Mouse (Mus musculus): ENCODE measurements at regions not wholly inside any gene's neighbourhood (a gene's known extent, or its start where the extent isn't known, plus 50 kb on each side); places are given as distances from the start of the nearest gene placed in this dataset.

- H3K9me3 ChIP-seq (replicated peaks), result peaks cover 77% of the 10 kb centered on the region
- DNase-seq (ENCODE audit: low spot score) (no peak), ATAC-seq (ENCODE audit: extremely low read depth, insufficient number of reproducible peaks, low FRiP score, poor library complexity, severe bottlenecking) (no peak)
- TF ChIP-seq GATA1 (IDR thresholded peaks at IDR 0.05; ENCODE audit: borderline replicate concordance, low read length) (no peak), GATA2 (IDR thresholded peaks at IDR 0.05; ENCODE audit: borderline replicate concordance, low read depth, low read length) (no peak), CTCF (IDR thresholded peaks at IDR 0.05; ENCODE audit: low read depth, low read length) (no peak), TAL1 (conservative IDR thresholded peaks at IDR 0.05; ENCODE audit: low read depth, low read length) (no peak)
- H3K4me3 ChIP-seq (ENCODE audit: low read depth, low read length), result no peak overlapping the region
- H3K4me1 ChIP-seq (ENCODE audit: insufficient read depth, low read depth, low read length), result no peaks in the 10 kb centered on the region
- H3K36me3 ChIP-seq (replicated peaks), result no peaks in the 10 kb centered on the region
- H3K27me3 ChIP-seq (ENCODE audit: insufficient read depth, low read length), result no peaks in the 10 kb centered on the region
Observed at GRCm38 (mm10) chr1:90478839-90479238, 123.9 kb upstream of the Cops8 start.

GRCm38 (mm10) chr1:90481247-90481646 lies 121.5 kb upstream of the Cops8 start:
- no peak for TF ChIP-seq GATA2 (IDR thresholded peaks at IDR 0.05; ENCODE audit: borderline replicate concordance, low read depth, low read length)
- no peak for TF ChIP-seq POLR2AphosphoS5 (IDR thresholded peaks at IDR 0.05; ENCODE audit: insufficient replicate concordance, low read depth, low read length)
- no peak for TF ChIP-seq TAL1 (conservative IDR thresholded peaks at IDR 0.05; ENCODE audit: low read depth, low read length)
- TF ChIP-seq GATA1 (IDR thresholded peaks at IDR 0.05; ENCODE audit: borderline replicate concordance, low read length), result no peak
- no peak for TF ChIP-seq CTCF (IDR thresholded peaks at IDR 0.05; ENCODE audit: low read depth, low read length)
- Histone ChIP-seq H3K4me1 (ENCODE audit: insufficient read depth, low read depth, low read length) (no peaks in the 10 kb centered on the region), H3K4me3 (ENCODE audit: low read depth, low read length) (no peak overlapping the region), H3K36me3 (replicated peaks) (no peaks in the 10 kb centered on the region), H3K9me3 (replicated peaks) (peaks cover 80% of the 10 kb centered on the region), H3K27me3 (ENCODE audit: insufficient read depth, low read length) (no peaks in the 10 kb centered on the region)
- ATAC-seq (ENCODE audit: extremely low read depth, insufficient number of reproducible peaks, low FRiP score, poor library complexity, severe bottlenecking), result no peak
- DNase-seq (ENCODE audit: low spot score), result no peak

- ATAC-seq (ENCODE audit: extremely low read depth, insufficient number of reproducible peaks, low FRiP score, poor library complexity, severe bottlenecking) (no peak), DNase-seq (ENCODE audit: low spot score) (no peak)
- Histone ChIP-seq H3K27me3 (ENCODE audit: insufficient read depth, low read length) (no peaks in the 10 kb centered on the region), H3K36me3 (replicated peaks) (no peaks in the 10 kb centered on the region), H3K4me3 (ENCODE audit: low read depth, low read length) (no peak overlapping the region), H3K4me1 (ENCODE audit: insufficient read depth, low read depth, low read length) (no peaks in the 10 kb centered on the region), H3K9me3 (replicated peaks) (peaks cover 80% of the 10 kb centered on the region)
- no peak for TF ChIP-seq TAL1 (conservative IDR thresholded peaks at IDR 0.05; ENCODE audit: low read depth, low read length)
- no peak for TF ChIP-seq POLR2AphosphoS5 (IDR thresholded peaks at IDR 0.05; ENCODE audit: insufficient replicate concordance, low read depth, low read length)
- no peak for TF ChIP-seq CTCF (IDR thresholded peaks at IDR 0.05; ENCODE audit: low read depth, low read length)
- TF ChIP-seq GATA1 (IDR thresholded peaks at IDR 0.05; ENCODE audit: borderline replicate concordance, low read length), result no peak
- no peak for TF ChIP-seq GATA2 (IDR thresholded peaks at IDR 0.05; ENCODE audit: borderline replicate concordance, low read depth, low read length)
Observed at GRCm38 (mm10) chr1:90481708-90482107, 121.1 kb upstream of the Cops8 start.

DNA sequence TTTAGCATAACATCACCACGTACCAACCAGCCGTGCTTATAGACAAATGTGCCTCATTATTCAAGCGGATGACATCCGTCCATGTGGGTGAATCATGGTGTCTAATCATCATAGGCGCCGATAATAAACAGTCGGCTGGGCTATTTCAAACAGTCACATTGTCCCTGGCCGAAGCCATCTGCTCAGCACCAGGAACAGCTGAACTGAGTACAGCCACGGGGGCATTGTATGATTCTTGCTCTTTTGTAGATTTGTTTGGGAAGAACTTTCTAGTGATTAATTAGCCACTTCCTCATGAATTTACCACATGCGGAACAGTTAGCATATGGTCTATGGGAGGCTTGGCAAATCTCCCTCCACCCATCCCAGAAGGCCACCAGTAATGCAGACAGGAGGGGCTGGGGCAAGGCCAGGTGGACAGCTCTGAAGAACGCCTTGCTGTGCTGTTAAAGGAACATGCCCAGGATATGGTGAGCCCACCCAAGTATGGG lies 116.4 kb upstream of the Cops8 start:
- Histone ChIP-seq H3K36me3 (replicated peaks) (no peaks in the 10 kb centered on the region), H3K9me3 (replicated peaks) (peaks cover 84% of the 10 kb centered on the region), H3K4me3 (ENCODE audit: low read depth, low read length) (no peak overlapping the region), H3K4me1 (ENCODE audit: insufficient read depth, low read depth, low read length) (no peaks in the 10 kb centered on the region), H3K27me3 (ENCODE audit: insufficient read depth, low read length) (no peaks in the 10 kb centered on the region)
- no peak for ATAC-seq (ENCODE audit: extremely low read depth, insufficient number of reproducible peaks, low FRiP score, poor library complexity, severe bottlenecking)
- no peak for DNase-seq (ENCODE audit: low spot score)
- TF ChIP-seq TAL1 (conservative IDR thresholded peaks at IDR 0.05; ENCODE audit: low read depth, low read length) (no peak), GATA2 (IDR thresholded peaks at IDR 0.05; ENCODE audit: borderline replicate concordance, low read depth, low read length) (no peak)

- ATAC-seq (ENCODE audit: extremely low read depth, insufficient number of reproducible peaks, low FRiP score, poor library complexity, severe bottlenecking) (no peak), DNase-seq (ENCODE audit: low spot score) (no peak)
- Histone ChIP-seq H3K4me1 (ENCODE audit: insufficient read depth, low read depth, low read length) (no peaks in the 10 kb centered on the region), H3K36me3 (replicated peaks) (no peaks in the 10 kb centered on the region), H3K4me3 (ENCODE audit: low read depth, low read length) (no peak overlapping the region), H3K9me3 (replicated peaks) (peaks cover 78% of the 10 kb centered on the region), H3K27me3 (ENCODE audit: insufficient read depth, low read length) (no peaks in the 10 kb centered on the region)
- no peak for TF ChIP-seq GATA1 (IDR thresholded peaks at IDR 0.05; ENCODE audit: borderline replicate concordance, low read length)
- no peak for TF ChIP-seq TAL1 (conservative IDR thresholded peaks at IDR 0.05; ENCODE audit: low read depth, low read length)
- no peak for TF ChIP-seq CTCF (IDR thresholded peaks at IDR 0.05; ENCODE audit: low read depth, low read length)
- no peak for TF ChIP-seq GATA2 (IDR thresholded peaks at IDR 0.05; ENCODE audit: borderline replicate concordance, low read depth, low read length)
- TF ChIP-seq POLR2AphosphoS5 (IDR thresholded peaks at IDR 0.05; ENCODE audit: insufficient replicate concordance, low read depth, low read length), result no peak
Observed at GRCm38 (mm10) chr1:90487886-90488285, 114.9 kb upstream of the Cops8 start.

GRCm38 (mm10) chr1:90488991-90489390 lies 113.8 kb upstream of the Cops8 start:
- H3K27me3 ChIP-seq (ENCODE audit: insufficient read depth, low read length), result no peaks in the 10 kb centered on the region
- H3K9me3 ChIP-seq (replicated peaks), result peaks cover 78% of the 10 kb centered on the region
- H3K4me1 ChIP-seq (ENCODE audit: insufficient read depth, low read depth, low read length), result no peaks in the 10 kb centered on the region
- H3K4me3 ChIP-seq (ENCODE audit: low read depth, low read length), result no peak overlapping the region
- ATAC-seq (ENCODE audit: extremely low read depth, insufficient number of reproducible peaks, low FRiP score, poor library complexity, severe bottlenecking) (no peak), DNase-seq (ENCODE audit: low spot score) (no peak)
- H3K36me3 ChIP-seq (replicated peaks), result no peaks in the 10 kb centered on the region
- TF ChIP-seq TAL1 (conservative IDR thresholded peaks at IDR 0.05; ENCODE audit: low read depth, low read length) (no peak), CTCF (IDR thresholded peaks at IDR 0.05; ENCODE audit: low read depth, low read length) (no peak), POLR2AphosphoS5 (IDR thresholded peaks at IDR 0.05; ENCODE audit: insufficient replicate concordance, low read depth, low read length) (no peak), GATA1 (IDR thresholded peaks at IDR 0.05; ENCODE audit: borderline replicate concordance, low read length) (no peak), GATA2 (IDR thresholded peaks at IDR 0.05; ENCODE audit: borderline replicate concordance, low read depth, low read length) (no peak)

GRCm38 (mm10) chr1:90490335-90490734 lies 112.4 kb upstream of the Cops8 start:
- Histone ChIP-seq H3K27me3 (ENCODE audit: insufficient read depth, low read length) (no peaks in the 10 kb centered on the region), H3K4me3 (ENCODE audit: low read depth, low read length) (no peak overlapping the region), H3K9me3 (replicated peaks) (peaks cover 76% of the 10 kb centered on the region), H3K36me3 (replicated peaks) (no peaks in the 10 kb centered on the region), H3K4me1 (ENCODE audit: insufficient read depth, low read depth, low read length) (no peaks in the 10 kb centered on the region)
- DNase-seq (ENCODE audit: low spot score), result no peak
- ATAC-seq (ENCODE audit: extremely low read depth, insufficient number of reproducible peaks, low FRiP score, poor library complexity, severe bottlenecking), result no peak
- TF ChIP-seq TAL1 (conservative IDR thresholded peaks at IDR 0.05; ENCODE audit: low read depth, low read length) (no peak), CTCF (IDR thresholded peaks at IDR 0.05; ENCODE audit: low read depth, low read length) (no peak), GATA2 (IDR thresholded peaks at IDR 0.05; ENCODE audit: borderline replicate concordance, low read depth, low read length) (no peak), POLR2AphosphoS5 (IDR thresholded peaks at IDR 0.05; ENCODE audit: insufficient replicate concordance, low read depth, low read length) (no peak), GATA1 (IDR thresholded peaks at IDR 0.05; ENCODE audit: borderline replicate concordance, low read length) (no peak)
